Comparison of ENCODE assay signal across 22 mouse cellular contexts in the genomic region with DNA sequence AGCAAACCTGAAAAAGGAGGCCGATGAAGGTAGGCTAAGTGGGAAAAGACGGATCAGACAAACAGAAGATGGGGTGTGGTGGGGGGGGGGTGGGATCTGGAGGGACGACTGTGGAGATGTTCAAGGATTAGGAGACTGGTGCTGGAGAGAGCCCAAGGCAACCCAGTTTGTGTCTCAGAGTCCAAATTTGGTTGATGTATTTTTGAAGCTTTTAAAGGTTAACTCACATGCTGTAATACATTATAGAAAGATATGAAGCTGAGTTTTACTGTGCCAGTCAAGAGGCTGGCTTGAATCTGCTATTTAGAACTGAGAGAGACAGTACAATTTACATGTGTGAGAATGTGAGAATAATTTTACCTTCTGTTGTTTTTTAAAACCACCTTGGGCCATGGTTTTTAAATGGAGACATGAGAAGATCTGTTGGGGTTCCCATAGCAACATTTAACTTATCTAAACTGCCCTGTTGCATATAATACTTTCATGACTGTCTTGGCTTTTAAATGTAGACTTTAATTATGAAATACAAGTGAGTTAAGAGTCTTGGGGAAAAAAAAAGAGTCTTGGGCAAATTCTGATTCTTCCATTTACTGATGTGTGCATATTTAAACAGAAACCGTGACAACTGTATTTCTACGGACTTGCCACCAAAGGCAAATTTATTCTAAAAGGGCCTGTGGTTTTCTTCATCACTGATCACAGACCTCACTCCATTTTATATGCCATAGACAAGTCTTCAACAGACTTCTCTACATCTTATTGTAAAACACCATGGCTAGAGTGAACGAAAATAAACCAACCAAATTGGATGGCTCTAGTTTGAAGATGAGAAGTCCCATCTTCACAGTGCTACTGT.
DNase-seq lines count a peak whose midpoint lies in the region; ATAC-seq and TF ChIP-seq lines count a peak whose summit lies in the region.
"Had no signal": no experiment of that assay in that cellular context is flagged by ENCODE, and none has a peak within 500 bp of the region (broad histone marks: within the 10 kb centered on the region; RNA-seq: fewer than 3 reads in every experiment).

No protein-coding gene starts in this region.

- in situ Hi-C loops in CH12.LX (cut with MboI; ENCODE audit: low pct_ligation_motif_present, low pct_unique_long_range_greater_than_20kb, low sequenced_read_pairs): no loop called here

- no peak for TF ChIP-seq POLR2A in CH12.LX (IDR thresholded peaks at IDR 0.05; ENCODE audit: low read depth, low read length)
- no peak for TF ChIP-seq POLR2A in cortical plate, adult 2 months (IDR thresholded peaks at IDR 0.05; ENCODE audit: extremely low read depth, insufficient read depth, low read length)

- peak overlapping the region; percentile 73 for H3K27ac ChIP-seq in CH12.LX (ENCODE audit: insufficient read depth, low read depth)
- peak overlapping the region; percentile 62; the same call in 1 of the 2 replicates for H3K27ac ChIP-seq in cortical plate, adult 2 months (ENCODE audit: insufficient read depth, low read length)
- H3K27ac ChIP-seq in midbrain, embryonic 13.5 days: no peak overlapping the region
- H3K27ac ChIP-seq: embryonic facial prominence, embryonic 15.5 days; forebrain, embryonic 10.5 days; forebrain, embryonic 15.5 days; heart, adult 2 months; hindbrain, embryonic 10.5 days; hindbrain, embryonic 15.5 days had no signal

- DNase-seq in frontal cortex, postnatal 10 days (ENCODE audit: low spot score in 2 of 2): no peak
- peak; percentile 62 to 71 for DNase-seq in right cerebral cortex, postnatal 10 days (ENCODE audit: low spot score in 2 of 2)
- DNase-seq in right cerebral cortex, postnatal 4 days: no peak
- DNase-seq in CH12.LX (ENCODE audit: extremely low read depth): peak; percentile 66
- no peak for DNase-seq in lung, postnatal 25 days (ENCODE audit: low spot score)
- DNase-seq: adrenal gland, postnatal 10 days; cerebellum, adult 2 months; cerebellum, postnatal 10 days; embryo, embryonic 11 days; gastrocnemius, postnatal 14 days; heart, adult 2 months had no signal

- WGBS in midbrain, embryonic 13.5 days: 73% methylated on average over 6 of the region's 6 CpGs

- ATAC-seq in frontal cortex, adult (ENCODE audit: low TSS enrichment): peak; percentile 45
- no peak for ATAC-seq in midbrain, embryonic 13.5 days
- ATAC-seq: forebrain, embryonic 15.5 days; intestine, embryonic 16.5 days had no signal

- peaks cover 2 to 7% of the 10 kb centered on the region in 2 experiments for H3K36me3 ChIP-seq in CH12.LX (replicated peaks in 1 of 2; ENCODE audit: control insufficient read depth in 1 of 2, insufficient read depth in 1 of 2, low read length in 1 of 2)
- peaks cover 8% of the 10 kb centered on the region; the same call in 1 of the 2 replicates for H3K36me3 ChIP-seq in midbrain, embryonic 13.5 days
- H3K36me3 ChIP-seq: embryonic facial prominence, embryonic 15.5 days; forebrain, embryonic 10.5 days; forebrain, embryonic 15.5 days; hindbrain, embryonic 15.5 days had no signal

- peak; percentile 47 for TF ChIP-seq EP300 in CH12.LX (IDR thresholded peaks at IDR 0.05; ENCODE audit: low read length)

- no peak for TF ChIP-seq CTCF in CH12.LX (conservative IDR thresholded peaks at IDR 0.05 in 1 of 2, IDR thresholded peaks at IDR 0.05 in 1 of 2; ENCODE audit: low read depth in 2 of 2, low read length in 2 of 2)
- TF ChIP-seq CTCF in cortical plate, adult 2 months (IDR thresholded peaks at IDR 0.05; ENCODE audit: extremely low read depth, insufficient read depth, low read length): no peak

- dilution Hi-C loops in CH12.LX (cut with MboI; ENCODE audit: extremely low pct_ligation_motif_present, extremely low pct_unique_long_range_greater_than_20kb, low sequenced_read_pairs): no loop called here

- peaks cover 33 to 80% of the 10 kb centered on the region in 2 experiments for H3K4me1 ChIP-seq in CH12.LX (ENCODE audit: control insufficient read depth in 1 of 2, insufficient read depth in 2 of 2)
- peaks cover 10% of the 10 kb centered on the region for H3K4me1 ChIP-seq in cortical plate, adult 2 months (ENCODE audit: control insufficient read depth, insufficient read depth, low read length)
- 0 out of 2 replicates have a peak, but pooled peaks cover 5% of the 10 kb centered on the region for H3K4me1 ChIP-seq in midbrain, embryonic 13.5 days (replicated peaks)
- H3K4me1 ChIP-seq: embryonic facial prominence, embryonic 15.5 days; heart, embryonic 12.5 days had no signal

- H3K4me3 ChIP-seq in CH12.LX (replicated peaks in 1 of 3; ENCODE audit: low read depth in 2 of 3, low read length in 2 of 3, poor library complexity in 1 of 3): no peak overlapping the region
- no peak overlapping the region for H3K4me3 ChIP-seq in cortical plate, adult 2 months (ENCODE audit: insufficient read depth, low read length)
- H3K4me3 ChIP-seq in midbrain, embryonic 13.5 days (replicated peaks): no peak overlapping the region
- H3K4me3 ChIP-seq: embryonic facial prominence, embryonic 15.5 days; erythroblast, embryonic 14.5 days; forebrain, embryonic 10.5 days; forebrain, embryonic 15.5 days; heart, adult 2 months; heart, embryonic 12.5 days; hindbrain, embryonic 10.5 days; hindbrain, embryonic 15.5 days had no signal

- H3K4me2 ChIP-seq in CH12.LX (ENCODE audit: insufficient read depth, low read depth, poor library complexity, severe bottlenecking): peak overlapping the region; percentile 41
- no peak overlapping the region for H3K4me2 ChIP-seq in midbrain, embryonic 13.5 days (replicated peaks)
- H3K4me2 ChIP-seq: embryonic facial prominence, embryonic 15.5 days; forebrain, embryonic 15.5 days; heart, embryonic 12.5 days; hindbrain, embryonic 15.5 days had no signal

- peaks cover 17% of the 10 kb centered on the region for H3K9me3 ChIP-seq in CH12.LX (replicated peaks; ENCODE audit: low read length)
- no peaks in the 10 kb centered on the region for H3K9me3 ChIP-seq in midbrain, embryonic 13.5 days
- H3K9me3 ChIP-seq: embryonic facial prominence, embryonic 15.5 days; forebrain, embryonic 10.5 days; forebrain, embryonic 15.5 days; heart, embryonic 12.5 days; hindbrain, embryonic 10.5 days; hindbrain, embryonic 15.5 days had no signal

- H3K9ac ChIP-seq in CH12.LX (ENCODE audit: insufficient read depth, low read depth): no peak overlapping the region
- H3K9ac ChIP-seq in midbrain, embryonic 13.5 days (replicated peaks): no peak overlapping the region
- H3K9ac ChIP-seq: embryonic facial prominence, embryonic 15.5 days; forebrain, embryonic 15.5 days; heart, embryonic 12.5 days; hindbrain, embryonic 15.5 days had no signal

- no peak for TF ChIP-seq RAD21 in CH12.LX (IDR thresholded peaks at IDR 0.05; ENCODE audit: low read depth, low read length)

- no peaks in the 10 kb centered on the region for H3K27me3 ChIP-seq in CH12.LX (replicated peaks)
- no peaks in the 10 kb centered on the region for H3K27me3 ChIP-seq in midbrain, embryonic 13.5 days
- H3K27me3 ChIP-seq: embryonic facial prominence, embryonic 15.5 days; forebrain, embryonic 15.5 days; heart, embryonic 12.5 days; hindbrain, embryonic 15.5 days had no signal

- no peaks in the 10 kb centered on the region for H3K79me2 ChIP-seq in CH12.LX (replicated peaks; ENCODE audit: control insufficient read depth, extremely low read depth, insufficient read depth, poor library complexity, severe bottlenecking)

TF ChIP-seq in CH12.LX, 34 proteins besides CTCF, POLR2A, EP300 and RAD21:
- peak; percentile 39; the same call in 1 of the 2 replicates for TF ChIP-seq ZNF384 (IDR thresholded peaks at IDR 0.05; ENCODE audit: low read depth, low read length)
- 0 out of 2 replicates have a peak, but pooled peaks have one; percentile 31 for TF ChIP-seq MEF2A (IDR thresholded peaks at IDR 0.05; ENCODE audit: borderline replicate concordance, low read depth, low read length)
- TF ChIP-seq KAT2A (IDR thresholded peaks at IDR 0.05; ENCODE audit: insufficient replicate concordance, low read length): no peak
- peak; percentile 91 for TF ChIP-seq BHLHE40 (IDR thresholded peaks at IDR 0.05; ENCODE audit: low read depth, low read length)
- peak; percentile 51 for TF ChIP-seq ETS1 (conservative IDR thresholded peaks at IDR 0.05; ENCODE audit: low read depth, low read length)

Comparison
In these comparisons a context has a peak if more than half of its experiments do, and no peak if none do; other contexts are left out.
1. DNase-seq: peak in right cerebral cortex, postnatal 10 days (2 of 2) and CH12.LX (single experiment); none in frontal cortex, postnatal 10 days (0 of 2), right cerebral cortex, postnatal 4 days (single experiment) and lung, postnatal 25 days (single experiment).